Mouse (Mus musculus): Measurements from ENCODE around the gene Rhox7b. TPM values are rescaled to one million over a fixed set of nuclear protein-coding genes. Genes with fewer than 3 reads are reported as not detected.

Gene Rhox7b
- polyA plus RNA-seq (2012; rRNA removed; ENCODE audit: low replicate concordance) = not detected in 2 replicates

DNA sequence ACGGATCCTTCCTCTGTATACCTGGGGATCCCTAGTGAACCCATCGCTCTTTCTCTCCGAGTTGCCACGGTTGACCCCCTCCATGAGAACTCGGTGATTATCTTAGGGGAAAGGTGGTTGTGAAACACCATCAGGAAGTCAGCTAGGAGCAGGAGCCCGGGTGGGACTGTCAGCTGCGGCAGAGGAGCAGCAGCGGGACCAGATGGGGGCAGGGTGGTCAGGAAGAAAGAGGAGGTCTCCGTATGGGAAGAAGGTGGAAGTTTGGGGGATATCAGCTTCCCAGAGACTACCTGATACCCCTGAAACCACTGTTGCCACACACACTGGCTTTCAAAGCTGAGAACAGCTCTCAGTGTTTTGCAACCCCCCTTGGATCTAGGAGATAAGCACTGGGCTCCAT, at the start of gene Rhox7b:
TSS of gene Rhox7b (minus strand) at position 101 of the 400 bp plus-strand sequence.

DNA sequence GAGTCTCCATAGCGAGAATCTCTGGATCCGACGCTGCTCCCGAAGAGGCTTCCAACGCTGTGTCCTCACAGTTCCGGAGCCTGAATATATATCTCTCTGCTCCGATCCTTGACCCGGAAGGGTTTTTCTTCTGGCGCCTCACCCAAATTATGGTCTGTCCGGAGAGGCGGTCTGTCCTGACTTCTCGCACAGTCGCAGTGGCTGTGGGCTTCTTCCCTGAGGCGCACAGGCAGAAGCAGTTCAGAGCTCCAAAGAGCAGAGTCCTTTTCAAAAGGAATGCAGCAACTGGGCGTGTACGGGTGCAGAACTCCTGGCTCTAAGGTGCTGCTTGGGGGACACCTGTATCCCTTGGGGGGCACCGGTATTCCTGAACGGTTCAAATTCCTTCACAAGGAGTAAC, 4.6 kb upstream of the Rhox7b start, which contains the start of gene Rhox9:
TSS of gene Rhox9 (minus strand) at position 101 of the 400 bp plus-strand sequence.

DNA sequence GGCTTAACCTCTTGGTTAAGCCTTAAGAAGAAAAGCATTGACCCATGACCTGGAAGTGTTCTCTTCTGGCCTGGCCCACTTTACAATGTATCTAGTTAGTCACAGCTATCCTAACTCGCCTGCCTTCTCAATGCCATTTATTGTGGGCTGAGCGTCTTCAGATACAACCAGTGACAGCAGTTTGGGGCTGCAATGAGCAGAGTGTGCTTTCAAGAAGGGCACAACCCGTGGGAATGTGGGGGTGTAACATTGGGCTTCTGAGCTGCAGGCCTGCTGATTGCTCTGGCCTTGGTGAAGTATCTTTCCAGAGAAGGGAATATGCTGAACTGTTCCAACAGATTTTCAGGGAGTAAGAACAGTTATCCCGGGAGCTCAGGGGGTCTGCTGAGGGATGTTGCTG, 18.2 kb downstream of the Rhox7b start, which contains the start of gene Rhox8:
TSS of gene Rhox8 (minus strand) at position 101 of the 400 bp plus-strand sequence.

Other genes starting within 250 kb of the Rhox7b start
- gene Rhox4g, start 245.9 kb downstream of the Rhox7b start, polyA plus RNA-seq (2012; rRNA removed; ENCODE audit: low replicate concordance) = not detected in 2 replicates
- not detected in 2 replicates for gene Rhox3h, start 228.5 kb downstream of the Rhox7b start, polyA plus RNA-seq (2012; rRNA removed; ENCODE audit: low replicate concordance)
- gene Rhox2h, start 224.0 kb downstream of the Rhox7b start, polyA plus RNA-seq (2012; rRNA removed; ENCODE audit: low replicate concordance) = not detected in 2 replicates
- gene Rhox5, start 92.4 kb downstream of the Rhox7b start, polyA plus RNA-seq (2012; rRNA removed; ENCODE audit: low replicate concordance) = not detected in 2 replicates
- not detected in 2 replicates for gene Rhox6, start 70.3 kb downstream of the Rhox7b start, polyA plus RNA-seq (2012; rRNA removed; ENCODE audit: low replicate concordance)
- gene Rhox7a, start 65.5 kb downstream of the Rhox7b start, polyA plus RNA-seq (2012; rRNA removed; ENCODE audit: low replicate concordance) = not detected in 2 replicates
- gene Rhox8, start 18.3 kb downstream of the Rhox7b start, polyA plus RNA-seq (2012; rRNA removed; ENCODE audit: low replicate concordance) = not detected in 2 replicates
- not detected in 2 replicates for gene Rhox9, start 4.5 kb upstream of the Rhox7b start, polyA plus RNA-seq (2012; rRNA removed; ENCODE audit: low replicate concordance)
- not detected in 2 replicates for gene Btg1-ps1, start 121.6 kb upstream of the Rhox7b start, polyA plus RNA-seq (2012; rRNA removed; ENCODE audit: low replicate concordance)
- not detected in 2 replicates for gene Btg1-ps2, start 145.9 kb upstream of the Rhox7b start, polyA plus RNA-seq (2012; rRNA removed; ENCODE audit: low replicate concordance)
- not detected in 2 replicates for gene Rhox10, start 169.2 kb upstream of the Rhox7b start, polyA plus RNA-seq (2012; rRNA removed; ENCODE audit: low replicate concordance)
- not detected in 2 replicates for gene Rhox11, start 187.9 kb upstream of the Rhox7b start, polyA plus RNA-seq (2012; rRNA removed; ENCODE audit: low replicate concordance)
- gene Rhox12, start 213.7 kb upstream of the Rhox7b start, polyA plus RNA-seq (2012; rRNA removed; ENCODE audit: low replicate concordance) = not detected in 2 replicates
- not detected in 2 replicates for gene Rhox13, start 224.0 kb upstream of the Rhox7b start, polyA plus RNA-seq (2012; rRNA removed; ENCODE audit: low replicate concordance)